In the genomic region with DNA sequence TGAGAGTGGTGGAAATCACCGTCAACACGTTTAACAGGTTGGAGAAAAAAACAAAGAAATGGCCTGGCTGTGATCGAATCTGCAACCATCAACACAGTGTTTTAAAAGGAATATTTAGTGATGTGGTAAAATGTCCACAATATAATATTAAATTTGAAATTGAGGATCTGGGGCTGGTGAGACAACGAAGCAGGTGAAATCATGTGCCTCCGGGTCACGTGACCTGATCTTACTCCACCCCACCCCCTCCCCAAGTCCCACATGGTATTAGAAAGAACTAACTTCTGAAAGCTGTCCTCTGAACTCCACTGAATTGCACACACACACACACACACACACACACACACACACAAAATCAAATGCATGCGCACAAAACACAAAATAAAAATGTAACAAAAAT, we compare ENCODE assay signal across 24 mouse cellular contexts. TPM values are rescaled to one million over a fixed set of nuclear protein-coding genes. Genes with fewer than 3 reads are reported as not detected.
A peak's percentile ranks its signal among the peaks of the same experiment; 100 is the strongest.
DNase-seq lines count a peak whose midpoint lies in the region; ATAC-seq and TF ChIP-seq lines count a peak whose summit lies in the region.
"Had no signal": no experiment of that assay in that cellular context is flagged by ENCODE, and none has a peak within 500 bp of the region (broad histone marks: within the 10 kb centered on the region; RNA-seq: fewer than 3 reads in every experiment).

No protein-coding gene starts in this region.

- peak overlapping the region; percentile 49; the same call in 1 of the 2 replicates for H3K27ac ChIP-seq in liver, adult 2 months (replicated peaks; ENCODE audit: insufficient read depth, low read depth, low read length)
- H3K27ac ChIP-seq in liver, embryonic 12.5 days, result no peak overlapping the region
- H3K27ac ChIP-seq in CH12.LX (ENCODE audit: insufficient read depth, low read depth), result no peak overlapping the region
- no peak overlapping the region for H3K27ac ChIP-seq in MEL (ENCODE audit: control insufficient read depth, low read depth, low read length)
- no peak overlapping the region for H3K27ac ChIP-seq in hindbrain, embryonic 14.5 days

- no peak for DNase-seq in liver, adult 2 months (ENCODE audit: extremely low read depth, low read depth, low spot score)
- DNase-seq in CH12.LX (ENCODE audit: extremely low read depth) (no peak), MEL (ENCODE audit: low read depth, low spot score) (no peak)
- no peak for DNase-seq in hindbrain, embryonic 14.5 days (ENCODE audit: low spot score)
- no peak for DNase-seq in ovary, postnatal 14 days (ENCODE audit: low spot score)
- DNase-seq: adrenal gland, adult 2 months; adrenal gland, adult 8-10 months; adrenal gland, postnatal 10 days; adrenal gland, postnatal 14 days; adrenal gland, postnatal 25 days; adrenal gland, postnatal 36 days; B cell, adult 2 months; cerebellum, adult 11 months; cerebellum, adult 11-12 months; cerebellum, adult 18-20 months; cerebellum, adult 2 months; cerebellum, adult 8-10 months had no signal

- H3K4me3 ChIP-seq in liver, adult 2 months (ENCODE audit: insufficient read depth, low read depth, low read length), result no peak overlapping the region
- no peak overlapping the region for H3K4me3 ChIP-seq in liver, embryonic 12.5 days
- no peak overlapping the region for H3K4me3 ChIP-seq in C2C12 (ENCODE audit: insufficient read depth, poor library complexity, severe bottlenecking)
- H3K4me3 ChIP-seq in CH12.LX (replicated peaks in 1 of 3; ENCODE audit: low read depth in 2 of 3, low read length in 2 of 3, poor library complexity in 1 of 3), result no peak overlapping the region
- no peak overlapping the region for H3K4me3 ChIP-seq in MEL (ENCODE audit: control insufficient read depth in 1 of 2, insufficient read depth in 1 of 2, low read depth in 2 of 2, low read length in 2 of 2)
- no peak overlapping the region for H3K4me3 ChIP-seq in hindbrain, embryonic 14.5 days (replicated peaks; ENCODE audit: low read length)

- H3K79me3 ChIP-seq in C2C12 (ENCODE audit: low read depth), result no peaks in the 10 kb centered on the region

- ATAC-seq in liver, embryonic 12.5 days, result no peak
- no peak for ATAC-seq in hindbrain, embryonic 14.5 days (ENCODE audit: low FRiP score)
- ATAC-seq in monocyte, adult 5-6 weeks (replicated peaks; ENCODE audit: insufficient number of reproducible peaks, low FRiP score, low TSS enrichment, poor library complexity, severe bottlenecking), result no peak
- ATAC-seq: activated CD4-positive, CD25-positive, alpha-beta regulatory T cell, adult 4 months; CD4-positive, CD25-positive, alpha-beta regulatory T cell, adult 4 months; Patski had no signal

- H3K36me3 ChIP-seq in liver, adult 2 months (ENCODE audit: control insufficient read depth, insufficient read depth, low read length), result no peaks in the 10 kb centered on the region
- no peaks in the 10 kb centered on the region for H3K36me3 ChIP-seq in liver, embryonic 12.5 days
- H3K36me3 ChIP-seq in C2C12 (ENCODE audit: control insufficient read depth, insufficient read depth) (no peaks in the 10 kb centered on the region), CH12.LX (replicated peaks in 1 of 2; ENCODE audit: control insufficient read depth in 1 of 2, insufficient read depth in 1 of 2, low read length in 1 of 2) (no peaks in the 10 kb centered on the region), MEL (ENCODE audit: control insufficient read depth in 1 of 2, insufficient read depth in 2 of 2, low read length in 2 of 2) (no peaks in the 10 kb centered on the region)
- H3K36me3 ChIP-seq in hindbrain, embryonic 14.5 days (replicated peaks; ENCODE audit: control insufficient read depth, insufficient read depth), result no peaks in the 10 kb centered on the region
- H3K36me3 ChIP-seq: G1E had no signal

- no peak for TF ChIP-seq RAD21 in CH12.LX (IDR thresholded peaks at IDR 0.05; ENCODE audit: low read depth, low read length)
- TF ChIP-seq RAD21 in MEL (IDR thresholded peaks at IDR 0.05; ENCODE audit: low read depth, low read length), result no peak

- no peak for TF ChIP-seq CTCF in liver, adult 2 months (IDR thresholded peaks at IDR 0.05; ENCODE audit: low read depth, low read length)
- TF ChIP-seq CTCF in C2C12 (IDR thresholded peaks at IDR 0.05; ENCODE audit: control insufficient read depth, insufficient read depth, insufficient read length), result no peak
- TF ChIP-seq CTCF in CH12.LX (conservative IDR thresholded peaks at IDR 0.05 in 1 of 2, IDR thresholded peaks at IDR 0.05 in 1 of 2; ENCODE audit: low read depth in 2 of 2, low read length in 2 of 2), result no peak
- no peak for TF ChIP-seq CTCF in MEL (IDR thresholded peaks at IDR 0.05 in 2 of 3, conservative IDR thresholded peaks at IDR 0.05 in 1 of 3; ENCODE audit: control insufficient read depth in 1 of 3, insufficient read depth in 1 of 3, low read depth in 2 of 3, low read length in 3 of 3, poor library complexity in 1 of 3, severe bottlenecking in 1 of 3)

- 90% methylated on average over 7 of the region's 7 CpGs for WGBS in liver, adult 2 months
- 70% methylated on average over 7 of the region's 7 CpGs for WGBS in liver, embryonic 12.5 days (ENCODE audit: insufficient replicate concordance)
- WGBS in hindbrain, embryonic 14.5 days, result 93% methylated on average over 7 of the region's 7 CpGs

- H3K9me3 ChIP-seq in liver, embryonic 12.5 days (replicated peaks), result no peaks in the 10 kb centered on the region
- H3K9me3 ChIP-seq in CH12.LX (replicated peaks; ENCODE audit: low read length) (no peaks in the 10 kb centered on the region), MEL (replicated peaks; ENCODE audit: insufficient read depth, low read length) (no peaks in the 10 kb centered on the region)
- no peaks in the 10 kb centered on the region for H3K9me3 ChIP-seq in hindbrain, embryonic 14.5 days (ENCODE audit: control insufficient read depth, low read length)
- H3K9me3 ChIP-seq: G1E had no signal

- H3K27me3 ChIP-seq in liver, adult 2 months (ENCODE audit: control insufficient read depth, insufficient read depth, low read length), result no peaks in the 10 kb centered on the region
- peaks cover 8% of the 10 kb centered on the region; the same call in 1 of the 2 replicates for H3K27me3 ChIP-seq in liver, embryonic 12.5 days (replicated peaks)
- H3K27me3 ChIP-seq in C2C12 (ENCODE audit: control insufficient read depth, insufficient read depth, insufficient read length) (peaks cover 18% of the 10 kb centered on the region), CH12.LX (replicated peaks) (no peaks in the 10 kb centered on the region), MEL (ENCODE audit: control insufficient read depth in 1 of 2, insufficient read depth in 2 of 2, low read length in 2 of 2) (peaks cover 4 to 11% of the 10 kb centered on the region in 2 experiments)
- H3K27me3 ChIP-seq in hindbrain, embryonic 14.5 days (ENCODE audit: control insufficient read depth, insufficient read depth, low read length), result no peaks in the 10 kb centered on the region
- H3K27me3 ChIP-seq: Patski had no signal

- peaks cover 13% of the 10 kb centered on the region for H3K4me1 ChIP-seq in liver, adult 2 months (ENCODE audit: control insufficient read depth, insufficient read depth, low read length)
- peaks cover 4% of the 10 kb centered on the region; the same call in 1 of the 2 replicates for H3K4me1 ChIP-seq in liver, embryonic 12.5 days
- H3K4me1 ChIP-seq in CH12.LX (ENCODE audit: control insufficient read depth in 1 of 2, insufficient read depth in 2 of 2), result peaks cover 6 to 16% of the 10 kb centered on the region in 2 experiments
- H3K4me1 ChIP-seq in MEL (ENCODE audit: control insufficient read depth in 1 of 2, insufficient read depth in 2 of 2, low read length in 2 of 2), result no peaks in the 10 kb centered on the region
- peaks cover 11% of the 10 kb centered on the region for H3K4me1 ChIP-seq in hindbrain, embryonic 14.5 days (replicated peaks; ENCODE audit: control insufficient read depth, insufficient read depth, low read length)

- in situ Hi-C loops in CH12.LX (cut with MboI; ENCODE audit: low pct_ligation_motif_present, low pct_unique_long_range_greater_than_20kb, low sequenced_read_pairs), result no loop called here

- no peak for TF ChIP-seq POLR2A in liver, adult 2 months (IDR thresholded peaks at IDR 0.05; ENCODE audit: extremely low read depth, insufficient read depth, low read length)
- no peak for TF ChIP-seq POLR2A in CH12.LX (IDR thresholded peaks at IDR 0.05; ENCODE audit: low read depth, low read length)
- no peak for TF ChIP-seq POLR2A in MEL (IDR thresholded peaks at IDR 0.05; ENCODE audit: control insufficient read depth in 1 of 2, insufficient read depth in 1 of 2, low read depth in 1 of 2, low read length in 2 of 2, poor library complexity in 1 of 2)

- dilution Hi-C loops in CH12.LX (cut with MboI; ENCODE audit: extremely low pct_ligation_motif_present, extremely low pct_unique_long_range_greater_than_20kb, low sequenced_read_pairs), result no loop called here

- H3ac ChIP-seq in C2C12 (ENCODE audit: control insufficient read depth, insufficient read length, low read depth), result no peak overlapping the region

- no peak overlapping the region for H3K9ac ChIP-seq in liver, adult 2 months (ENCODE audit: low read depth, low read length)
- H3K9ac ChIP-seq in liver, embryonic 12.5 days, result no peak overlapping the region
- H3K9ac ChIP-seq in CH12.LX (ENCODE audit: insufficient read depth, low read depth) (no peak overlapping the region), MEL (ENCODE audit: control insufficient read depth, low read depth, low read length, poor library complexity, severe bottlenecking) (no peak overlapping the region)
- H3K9ac ChIP-seq in hindbrain, embryonic 14.5 days, result no peak overlapping the region

- no peaks in the 10 kb centered on the region for H3K79me2 ChIP-seq in liver, adult 2 months (ENCODE audit: control insufficient read depth, insufficient read depth, low read length)
- H3K79me2 ChIP-seq in C2C12 (ENCODE audit: control insufficient read depth, insufficient read depth), result no peaks in the 10 kb centered on the region
- no peaks in the 10 kb centered on the region for H3K79me2 ChIP-seq in CH12.LX (replicated peaks; ENCODE audit: control insufficient read depth, extremely low read depth, insufficient read depth, poor library complexity, severe bottlenecking)
- H3K79me2 ChIP-seq in MEL (ENCODE audit: control insufficient read depth, insufficient read depth, low read length, poor library complexity), result no peaks in the 10 kb centered on the region

- TF ChIP-seq EP300 in CH12.LX (IDR thresholded peaks at IDR 0.05; ENCODE audit: low read length) (no peak), MEL (IDR thresholded peaks at IDR 0.05; ENCODE audit: low read depth in 1 of 2, low read length in 2 of 2) (no peak)

- no peak overlapping the region for H3K4me2 ChIP-seq in liver, embryonic 12.5 days
- H3K4me2 ChIP-seq in CH12.LX (ENCODE audit: insufficient read depth, low read depth, poor library complexity, severe bottlenecking), result no peak overlapping the region
- H3K4me2 ChIP-seq in hindbrain, embryonic 14.5 days (replicated peaks), result no peak overlapping the region

RNA-seq across cellular contexts. Expression of gene Arid1b, which starts 51.3 kb away (rescaled TPM):
- 9.7 and 12.5 TPM in 2 replicates for total RNA-seq in liver, adult 2 months (2014; rRNA removed)
- polyA plus RNA-seq in liver, adult 2 months (2012; rRNA removed), result 11.7 and 12.1 TPM in 2 replicates
- polyA plus RNA-seq in liver, embryonic 12.5 days (2016; fragmentation: Nextera tagmentation; extraction: Ambion mirVana), result 5.5 and 5.9 TPM in 2 replicates
- polyA plus RNA-seq in C2C12 (2012; fragmentation: generic; extraction: Trizol) (9.1 TPM), CH12.LX (2012; ENCODE audit: insufficient read length, low read depth) (11.3 and 12.4 TPM in 2 replicates), MEL (2012; ENCODE audit: insufficient read depth in 1 of 2, insufficient read length in 2 of 2, low read depth in 1 of 2, low replicate concordance in 2 of 2, missing spikeins in 1 of 2) (10 to 100 TPM in 1 of 2 experiments, not detected in 1; 17.4 TPM)
- total RNA-seq in CH12.LX (2012; rRNA removed) (8.8 and 9.7 TPM in 2 replicates), CH12.LX (2014; rRNA removed) (6.1 and 6.7 TPM in 2 replicates), MEL (2012; rRNA removed) (13.3 and 13.4 TPM in 2 replicates)
- polyA plus RNA-seq in hindbrain, embryonic 14.5 days (2014; fragmentation: Nextera tagmentation; extraction: Ambion mirVana), result 18.8 and 20.5 TPM in 2 replicates
- total RNA-seq in monocyte, adult 5-6 weeks (2017), result 15.9 to 37.8 TPM (median 20.9 TPM) in 3 replicates
